Mouse (Mus musculus): Measurements from ENCODE around the gene Mien1. TPM values are rescaled to one million over a fixed set of nuclear protein-coding genes. Genes with fewer than 3 reads are reported as not detected.
A peak's percentile ranks its signal among the peaks of the same experiment; 100 is the strongest.

Gene Mien1
- total RNA-seq, 2 experiments from 2014 or later, result 100 to 126 TPM

- intact Hi-C loops (cut with DNase I), result no loop called here
- no peak for DNase-seq (ENCODE audit: low spot score in 2 of 2)
Measured at GRCm38 (mm10) chr11:98462255-98462654, 23.5 kb upstream of the Mien1 start.

- intact Hi-C loops (cut with DNase I), result no loop called here
- DNase-seq (ENCODE audit: low spot score in 2 of 2), result no peak
Measured at GRCm38 (mm10) chr11:98461109-98461720, 22.4 kb upstream of the Mien1 start.

- DNase-seq (ENCODE audit: low spot score in 2 of 2), result no peak
- intact Hi-C loops (cut with DNase I), result loop anchor here (10.0 kb wide), 1 partner anchor 195 kb away; no protein-coding TSS in a partner anchor
Measured at GRCm38 (mm10) chr11:98459860-98460259, 21.1 kb upstream of the Mien1 start.

GRCm38 (mm10) chr11:98459071-98459741, 20.4 kb upstream of the Mien1 start:
- intact Hi-C loops (cut with DNase I), result loop anchor here (10.0 kb wide), 1 partner anchor 194 kb away; no protein-coding TSS in a partner anchor
- no peak for DNase-seq (ENCODE audit: low spot score in 2 of 2)

GRCm38 (mm10) chr11:98458121-98458990, 19.6 kb upstream of the Mien1 start:
- no peak for DNase-seq (ENCODE audit: low spot score in 2 of 2)
- intact Hi-C loops (cut with DNase I), result loop anchor here (10.0 kb wide), 1 partner anchor 194 kb away; no protein-coding TSS in a partner anchor

GRCm38 (mm10) chr11:98457367-98458120, 18.8 kb upstream of the Mien1 start:
- DNase-seq (ENCODE audit: low spot score in 2 of 2), result peak; percentile 72 to 81
- intact Hi-C loops (cut with DNase I), result loop anchor here (2.0 to 10.0 kb wide), 2 partner anchors 115 to 193 kb away; no protein-coding TSS in a partner anchor

GRCm38 (mm10) chr11:98456945-98457344, 18.2 kb upstream of the Mien1 start:
- no peak for DNase-seq (ENCODE audit: low spot score in 2 of 2)
- intact Hi-C loops (cut with DNase I), result loop anchor here (2.0 to 10.0 kb wide), 2 partner anchors 114 to 192 kb away; no protein-coding TSS in a partner anchor

GRCm38 (mm10) chr11:98456545-98456944, 17.8 kb upstream of the Mien1 start:
- no peak for DNase-seq (ENCODE audit: low spot score in 2 of 2)
- intact Hi-C loops (cut with DNase I), result loop anchor here (2.0 to 10.0 kb wide), 2 partner anchors 114 to 192 kb away; no protein-coding TSS in a partner anchor

- intact Hi-C loops (cut with DNase I), result loop anchor here (10.0 kb wide), 1 partner anchor 191 kb away; no protein-coding TSS in a partner anchor
- DNase-seq (ENCODE audit: low spot score in 2 of 2), result no peak
Measured at GRCm38 (mm10) chr11:98455484-98455883, 16.7 kb upstream of the Mien1 start.

GRCm38 (mm10) chr11:98449921-98450771, 11.4 kb upstream of the Mien1 start:
- intact Hi-C loops (cut with DNase I), result loop anchor here (10.0 kb wide), 1 partner anchor 185 kb away; no protein-coding TSS in a partner anchor
- no peak for DNase-seq (ENCODE audit: low spot score in 2 of 2)

GRCm38 (mm10) chr11:98449419-98449818, 10.6 kb upstream of the Mien1 start:
- DNase-seq (ENCODE audit: low spot score in 2 of 2), result no peak
- intact Hi-C loops (cut with DNase I), result no loop called here

- intact Hi-C loops (cut with DNase I), result no loop called here
- no peak for DNase-seq (ENCODE audit: low spot score in 2 of 2)
Measured at GRCm38 (mm10) chr11:98448191-98448790, 9.5 kb upstream of the Mien1 start.

- no peak for DNase-seq (ENCODE audit: low spot score in 2 of 2)
- intact Hi-C loops (cut with DNase I), result no loop called here
Measured at GRCm38 (mm10) chr11:98447475-98447834, 8.7 kb upstream of the Mien1 start.

- intact Hi-C loops (cut with DNase I), result no loop called here
- no peak for DNase-seq (ENCODE audit: low spot score in 2 of 2)
Measured at GRCm38 (mm10) chr11:98446562-98447474, 8.0 kb upstream of the Mien1 start.

GRCm38 (mm10) chr11:98446213-98446561, 7.4 kb upstream of the Mien1 start, which contains the start of gene Grb7:
Gene Grb7 (plus strand): TSS chr11:98446394.
- no peak for DNase-seq (ENCODE audit: low spot score in 2 of 2)
- intact Hi-C loops (cut with DNase I), result no loop called here

- intact Hi-C loops (cut with DNase I), result no loop called here
- DNase-seq (ENCODE audit: low spot score in 2 of 2), result no peak
Measured at GRCm38 (mm10) chr11:98445679-98446078, 6.9 kb upstream of the Mien1 start.

- intact Hi-C loops (cut with DNase I), result no loop called here
- no peak for DNase-seq (ENCODE audit: low spot score in 2 of 2)
Measured at GRCm38 (mm10) chr11:98445238-98445637, 6.4 kb upstream of the Mien1 start.
